Mouse (Mus musculus): ENCODE data around the gene Chmp6.

Gene Chmp6

DNA sequence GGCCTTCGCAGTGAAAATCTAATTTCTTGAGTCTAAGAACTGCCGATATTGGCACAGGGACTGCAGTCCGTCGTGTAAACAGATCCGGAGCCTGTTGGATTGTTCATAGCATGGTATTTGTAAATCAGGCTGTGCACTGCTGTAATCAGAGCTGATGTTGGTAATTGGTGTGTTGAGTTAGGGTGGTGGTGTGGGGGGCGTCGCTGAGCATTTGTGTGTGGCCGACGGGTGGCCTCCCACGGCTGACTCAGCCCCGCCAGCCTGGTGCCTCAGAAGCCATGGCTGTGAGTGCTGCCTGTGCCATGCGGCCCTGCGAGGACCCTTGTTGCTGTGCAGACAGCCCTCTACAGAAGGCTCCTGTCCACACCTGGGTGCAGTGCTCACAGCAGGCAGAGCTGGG lies 43.3 kb downstream of the Chmp6 start:
- DNase-seq (ENCODE audit: extremely low read depth, low read depth) = no peak

GRCm38 (mm10) chr11:119958856-119959255 lies 45.6 kb downstream of the Chmp6 start:
- no peak for DNase-seq (ENCODE audit: extremely low read depth, low read depth)

- DNase-seq (ENCODE audit: extremely low read depth, low read depth) = no peak
Observed at GRCm38 (mm10) chr11:119959714-119960113, 46.5 kb downstream of the Chmp6 start.

DNA sequence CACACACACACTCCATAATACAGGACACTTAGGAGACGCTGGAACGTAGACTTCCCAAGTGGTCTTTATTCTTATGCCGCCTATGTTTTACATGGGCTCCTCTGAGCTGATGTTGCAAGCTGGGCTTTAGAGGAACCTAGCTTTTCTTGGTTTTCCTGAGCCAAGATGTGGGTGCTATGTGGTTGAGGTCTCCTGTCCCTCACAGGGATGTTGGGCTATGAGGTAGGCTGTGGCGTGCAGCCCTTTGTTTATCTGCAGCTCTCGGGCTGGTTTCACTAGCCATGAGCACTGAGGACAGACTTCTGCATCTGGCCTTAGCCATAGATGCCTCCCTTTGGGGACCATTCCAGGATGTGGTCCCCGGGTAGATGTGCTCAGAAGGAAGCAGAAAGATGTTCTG lies 47.4 kb downstream of the Chmp6 start:
- DNase-seq (ENCODE audit: extremely low read depth, low read depth) = no peak

GRCm38 (mm10) chr11:119961511-119961910 lies 48.3 kb downstream of the Chmp6 start:
- no peak for DNase-seq (ENCODE audit: extremely low read depth, low read depth)

DNA sequence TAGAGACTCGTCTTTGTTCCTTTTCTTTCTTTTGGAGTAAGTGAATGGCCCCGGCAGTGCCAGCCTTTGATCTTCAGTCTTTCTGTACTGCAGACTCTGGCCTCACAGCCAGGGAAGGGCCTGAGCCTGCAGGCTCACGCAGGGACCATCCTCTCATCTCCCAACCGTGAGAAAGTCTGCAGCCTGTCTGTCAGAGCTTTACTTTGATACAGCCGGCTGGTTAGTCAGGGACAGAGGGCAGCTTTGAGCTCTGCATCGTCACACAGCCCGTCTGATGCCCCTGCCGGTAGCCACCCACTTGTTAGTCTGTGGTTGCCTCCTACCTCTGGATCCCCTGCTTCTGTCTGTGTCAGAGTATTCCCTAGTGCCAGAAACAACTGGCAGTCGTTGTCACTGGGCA lies 51.8 kb downstream of the Chmp6 start:
- no peak for DNase-seq (ENCODE audit: extremely low read depth, low read depth)

DNA sequence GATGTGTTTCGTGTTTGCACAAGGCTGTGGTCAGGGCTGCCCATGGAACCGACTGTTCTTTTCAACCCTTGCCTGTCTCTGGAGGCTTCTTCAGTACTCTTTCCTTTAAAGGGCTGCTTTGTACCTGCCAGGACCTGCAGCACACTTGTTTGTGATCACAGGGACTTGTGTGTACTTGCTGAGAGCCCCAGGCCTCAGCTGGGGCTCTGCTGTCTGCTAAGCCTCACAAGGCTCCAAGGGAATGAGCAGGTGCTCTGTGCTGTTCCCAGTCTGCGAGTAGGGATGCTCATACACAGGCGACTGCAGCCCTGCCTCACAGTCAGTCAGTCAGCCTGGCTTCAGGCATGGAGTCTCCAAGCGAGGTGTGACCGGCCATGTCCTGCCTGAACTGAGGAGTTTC lies 53.1 kb downstream of the Chmp6 start:
- no peak for DNase-seq (ENCODE audit: extremely low read depth, low read depth)

DNA sequence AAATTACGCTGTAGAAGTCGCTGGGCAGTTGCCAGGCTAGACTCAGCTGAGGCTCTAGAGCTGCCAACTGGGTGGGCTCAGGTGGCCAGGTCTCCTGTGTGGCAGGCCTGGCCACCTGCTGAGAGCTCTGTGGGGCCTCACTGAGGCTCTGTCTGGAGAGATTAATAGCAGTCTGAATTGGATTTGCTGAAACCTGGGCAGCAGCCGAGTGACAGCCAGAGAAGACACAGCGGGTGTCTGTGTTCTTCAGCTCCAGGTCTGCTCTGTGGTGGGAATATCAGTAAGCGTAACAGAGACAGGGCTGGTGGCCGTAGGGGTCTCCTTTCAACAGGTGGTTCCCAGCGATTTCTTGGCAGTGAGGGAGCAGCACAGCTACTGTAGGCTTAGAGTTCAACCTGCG lies 54.2 kb downstream of the Chmp6 start:
- no peak for DNase-seq (ENCODE audit: extremely low read depth, low read depth)

DNA sequence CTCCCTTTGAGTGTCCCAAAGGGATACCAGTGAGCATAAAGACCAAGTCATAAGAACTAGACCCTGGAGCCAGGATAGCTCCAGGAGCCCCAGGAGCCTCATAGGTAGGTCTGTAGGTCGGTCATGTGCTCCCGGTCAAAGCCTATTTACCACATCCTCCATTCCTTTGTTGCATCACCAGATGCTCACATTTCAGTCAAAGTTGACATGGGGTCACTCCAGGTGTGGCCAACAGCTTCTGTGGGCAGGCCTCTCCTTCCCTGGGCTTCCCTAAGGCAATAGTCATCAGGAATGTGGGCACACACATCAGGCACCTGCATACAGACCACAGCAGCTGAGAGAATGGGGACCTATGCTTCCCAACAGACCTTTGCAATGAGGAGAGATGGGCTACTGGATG lies 54.7 kb downstream of the Chmp6 start:
- DNase-seq (ENCODE audit: extremely low read depth, low read depth) = no peak

Data from MEL-GATA-1-ER (cell line).